Mouse (Mus musculus): ENCODE results near the gene Magi1.

DNA sequence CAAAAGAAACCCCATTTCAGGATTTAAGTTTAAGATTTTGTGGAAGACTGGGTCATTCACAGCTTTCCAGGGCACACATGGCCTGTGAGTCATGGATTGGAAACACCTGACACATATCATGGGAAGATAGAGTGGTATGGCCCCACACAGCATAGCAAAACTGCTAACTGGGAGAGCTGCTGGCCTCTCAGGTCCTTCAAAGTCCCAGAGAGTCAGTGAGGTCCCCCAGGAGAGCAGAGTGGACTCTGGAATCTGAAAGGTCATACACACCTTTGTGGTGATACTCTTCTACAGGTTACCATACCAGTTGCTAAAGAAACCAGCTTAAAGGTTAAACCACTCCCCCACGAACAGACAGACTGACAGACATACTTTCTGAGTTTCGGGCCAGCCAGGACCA lies 349.0 kb downstream of the Magi1 start:
- TF ChIP-seq CTCF (IDR thresholded peaks at IDR 0.05 in 2 of 3, conservative IDR thresholded peaks at IDR 0.05 in 1 of 3; ENCODE audit: control insufficient read depth in 1 of 3, insufficient read depth in 1 of 3, low read depth in 2 of 3, low read length in 3 of 3, poor library complexity in 1 of 3, severe bottlenecking in 1 of 3) = no peak
- no peak for TF ChIP-seq MEF2A (IDR thresholded peaks at IDR 0.05; ENCODE audit: extremely low read depth, insufficient replicate concordance, low read depth, low read length, poor library complexity, severe bottlenecking)
- no peak for TF ChIP-seq POLR2A (IDR thresholded peaks at IDR 0.05; ENCODE audit: control insufficient read depth in 1 of 2, insufficient read depth in 1 of 2, low read depth in 1 of 2, low read length in 2 of 2, poor library complexity in 1 of 2)

Measured in MEL (cell line).